Mouse (Mus musculus) MEL (cell line): ENCODE measurements around the gene Shb.

Experiments used
- CTCF ChIP-seq, 3 experiments: IDR thresholded peaks in 2 of 3; conservative IDR thresholded peaks in 1 of 3; 2 replicates each; pipeline ENCODE4 v1.5.1; 2011 to 2012; ENCODE audit warnings: low read length in 3 of 3, low read depth in 2 of 3, mild to moderate bottlenecking in 2 of 3, improper control_type of control experiment in 1 of 3, inconsistent platforms in 1 of 3, mixed read lengths in 1 of 3, moderate library complexity in 1 of 3; ENCODE audit not compliant: control insufficient read depth in 1 of 3, insufficient read depth in 1 of 3, poor library complexity in 1 of 3, severe bottlenecking in 1 of 3
- ELF1 ChIP-seq: IDR thresholded peaks from 2 replicates; pipeline ENCODE4 v1.6.1; 2014; ENCODE audit warnings: low read depth, mild to moderate bottlenecking, inconsistent platforms, low read length, improper control_type of control experiment, moderate library complexity
- EP300 ChIP-seq, 2 experiments: IDR thresholded peaks; 2 replicates each; pipeline ENCODE4 v1.6.1; 2011; ENCODE audit warnings: improper control_type of control experiment in 2 of 2, low read length in 2 of 2, low read depth in 1 of 2, mild to moderate bottlenecking in 1 of 2
- ETS1 ChIP-seq: IDR thresholded peaks from 2 replicates; pipeline ENCODE4 v1.6.1; 2012; ENCODE audit warnings: low read depth, mild to moderate bottlenecking, inconsistent platforms, low read length, improper control_type of control experiment, moderate library complexity
- GATA1 ChIP-seq: IDR thresholded peaks from 2 replicates; pipeline ENCODE4 v1.6.1; 2011; ENCODE audit warnings: low read depth, low read length, improper control_type of control experiment
- MYC ChIP-seq: IDR thresholded peaks from 2 replicates; pipeline ENCODE4 v1.6.1; 2011; ENCODE audit warnings: low read depth, mild to moderate bottlenecking, low read length, improper control_type of control experiment, moderate library complexity
- USF2 ChIP-seq, 2 experiments: IDR thresholded peaks; 2 replicates each; pipeline ENCODE4 v1.6.1; 2011 to 2012; ENCODE audit warnings: improper control_type of control experiment in 2 of 2, low read length in 2 of 2, borderline replicate concordance in 1 of 2, inconsistent platforms in 1 of 2, low read depth in 1 of 2, mild to moderate bottlenecking in 1 of 2; ENCODE audit not compliant: insufficient read depth in 1 of 2
- ZMIZ1 ChIP-seq: IDR thresholded peaks from 2 replicates; pipeline ENCODE4 v1.6.1; 2012; ENCODE audit warnings: low read depth, mild to moderate bottlenecking, inconsistent platforms, low read length, improper control_type of control experiment, moderate library complexity

- TF ChIP-seq USF2 (IDR thresholded peaks at IDR 0.05; ENCODE audit: borderline replicate concordance in 1 of 2, insufficient read depth in 1 of 2, low read depth in 1 of 2, low read length in 2 of 2): no peak
- TF ChIP-seq GATA1: no peak
- no peak for TF ChIP-seq ELF1
- no peak for TF ChIP-seq MYC
- no peak for TF ChIP-seq CTCF (IDR thresholded peaks at IDR 0.05 in 2 of 3, conservative IDR thresholded peaks at IDR 0.05 in 1 of 3; ENCODE audit: control insufficient read depth in 1 of 3, insufficient read depth in 1 of 3, low read depth in 2 of 3, low read length in 3 of 3, poor library complexity in 1 of 3, severe bottlenecking in 1 of 3)
- TF ChIP-seq ETS1: no peak
- TF ChIP-seq EP300 (IDR thresholded peaks at IDR 0.05; ENCODE audit: low read depth in 1 of 2, low read length in 2 of 2): no peak
- TF ChIP-seq ZMIZ1: no peak
These were observed 58.1 kb downstream of the Shb start for GRCm38 (mm10) chr4:45474131-45474530.
